27 mouse cellular contexts compared by ENCODE assay signal in the genomic region with DNA sequence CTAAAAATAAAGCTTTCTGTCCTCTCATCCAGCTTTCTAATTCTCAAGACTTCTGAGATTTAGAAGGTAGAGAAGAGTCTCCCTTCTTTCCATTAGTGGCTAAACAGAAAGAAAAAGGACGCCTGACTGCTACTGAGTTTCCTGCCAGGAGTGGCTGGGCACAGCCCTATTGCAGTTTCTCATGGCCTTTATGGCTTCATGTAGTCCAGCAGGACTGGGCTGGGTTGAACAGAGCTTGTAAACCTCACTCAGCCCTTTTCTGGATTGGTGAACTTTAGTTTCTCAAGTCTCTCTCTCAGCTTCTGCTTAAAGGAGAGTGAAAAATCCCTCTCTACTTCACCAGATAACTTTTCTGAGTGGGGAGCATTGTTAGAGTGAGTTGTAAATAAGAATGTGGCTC. TPM values are rescaled to one million over a fixed set of nuclear protein-coding genes. Genes with fewer than 3 reads are reported as not detected.
DNase-seq lines count a peak whose midpoint lies in the region; ATAC-seq and TF ChIP-seq lines count a peak whose summit lies in the region.
"Had no signal": no experiment of that assay in that cellular context is flagged by ENCODE, and none has a peak within 500 bp of the region (broad histone marks: within the 10 kb centered on the region; RNA-seq: fewer than 3 reads in every experiment).

No protein-coding gene starts in this region.

- H3K27me3 ChIP-seq in intestine, embryonic 15.5 days (replicated peaks), result no peaks in the 10 kb centered on the region
- no peaks in the 10 kb centered on the region for H3K27me3 ChIP-seq in intestine, postnatal 0 days (replicated peaks; ENCODE audit: control insufficient read depth, insufficient read depth, low read length)
- H3K27me3 ChIP-seq in small intestine, adult 2 months (ENCODE audit: control insufficient read depth, insufficient read depth, low read length), result no peaks in the 10 kb centered on the region
- H3K27me3 ChIP-seq: CH12.LX; embryonic facial prominence, embryonic 13.5 days; embryonic facial prominence, embryonic 15.5 days; forebrain, embryonic 12.5 days; Patski had no signal

- WGBS in intestine, embryonic 15.5 days, result 70% methylated on average over 1 of the region's 1 CpGs
- WGBS in intestine, postnatal 0 days, result 32% methylated on average over 1 of the region's 1 CpGs
- 36% methylated on average over 1 of the region's 1 CpGs for WGBS in small intestine, adult 2 months

- no peak overlapping the region for H3K4me2 ChIP-seq in intestine, embryonic 15.5 days (replicated peaks)
- no peak overlapping the region for H3K4me2 ChIP-seq in intestine, postnatal 0 days (replicated peaks; ENCODE audit: low read depth)
- H3K4me2 ChIP-seq: embryonic facial prominence, embryonic 13.5 days; embryonic facial prominence, embryonic 15.5 days; forebrain, embryonic 12.5 days had no signal

- no peak for DNase-seq in left cerebral cortex, adult 11 months (ENCODE audit: low spot score)
- DNase-seq: adrenal gland, adult 8-10 months; adrenal gland, postnatal 14 days; adrenal gland, postnatal 36 days; B cell, adult 2 months; cerebellum, adult 11-12 months; cerebellum, adult 2 months; cerebellum, adult 9-10 months; cerebellum, postnatal 10 days; cerebellum, postnatal 25 days; embryo, embryonic 11 days had no signal

- no peaks in the 10 kb centered on the region for H3K9me3 ChIP-seq in intestine, embryonic 15.5 days
- H3K9me3 ChIP-seq in intestine, postnatal 0 days (ENCODE audit: control insufficient read depth), result no peaks in the 10 kb centered on the region
- H3K9me3 ChIP-seq: embryonic facial prominence, embryonic 13.5 days; embryonic facial prominence, embryonic 15.5 days; forebrain, embryonic 10.5 days; forebrain, embryonic 12.5 days; G1E had no signal

- ATAC-seq in intestine, embryonic 15.5 days, result peak; percentile 49; the same call in 1 of the 2 replicates
- peak; percentile 58; the same call in 1 of the 2 replicates for ATAC-seq in intestine, postnatal 0 days
- ATAC-seq in megakaryocyte, adult 5-6 weeks (ENCODE audit: poor library complexity, severe bottlenecking), result no peak
- ATAC-seq: activated CD4-positive, CD25-positive, alpha-beta regulatory T cell, adult 4 months; CD4-positive, CD25-positive, alpha-beta regulatory T cell, adult 4 months; forebrain, embryonic 14.5 days; forebrain, embryonic 16.5 days; Patski had no signal

- H3K9ac ChIP-seq in intestine, embryonic 15.5 days, result no peak overlapping the region
- no peak overlapping the region for H3K9ac ChIP-seq in intestine, postnatal 0 days (ENCODE audit: low read depth, low read length)
- H3K9ac ChIP-seq: embryonic facial prominence, embryonic 13.5 days; embryonic facial prominence, embryonic 15.5 days; forebrain, embryonic 12.5 days had no signal

- TF ChIP-seq CTCF in intestine, postnatal 0 days (IDR thresholded peaks at IDR 0.05; ENCODE audit: low read depth), result no peak
- no peak for TF ChIP-seq CTCF in small intestine, adult 2 months (IDR thresholded peaks at IDR 0.05; ENCODE audit: extremely low read depth, insufficient read length, insufficient replicate concordance, low read depth, low read length)

- no peaks in the 10 kb centered on the region; the same call in 1 of the 2 replicates for H3K36me3 ChIP-seq in intestine, embryonic 15.5 days
- peaks cover 9% of the 10 kb centered on the region for H3K36me3 ChIP-seq in intestine, postnatal 0 days (ENCODE audit: control insufficient read depth, insufficient read depth)
- H3K36me3 ChIP-seq in small intestine, adult 2 months (ENCODE audit: control insufficient read depth, insufficient read depth, low read length), result peaks cover 3% of the 10 kb centered on the region; the same call in 1 of the 2 replicates

- no peak overlapping the region for H3K4me3 ChIP-seq in intestine, embryonic 15.5 days (replicated peaks)
- no peak overlapping the region for H3K4me3 ChIP-seq in intestine, postnatal 0 days (ENCODE audit: low read depth, low read length)
- H3K4me3 ChIP-seq in small intestine, adult 2 months (ENCODE audit: low read depth, low read length), result no peak overlapping the region
- H3K4me3 ChIP-seq: embryonic facial prominence, embryonic 13.5 days; embryonic facial prominence, embryonic 15.5 days; erythroblast, embryonic 14.5 days; forebrain, embryonic 10.5 days; forebrain, embryonic 12.5 days had no signal

- TF ChIP-seq POLR2A in small intestine, adult 2 months (IDR thresholded peaks at IDR 0.05; ENCODE audit: low read depth, low read length), result no peak; the same call in 1 of the 2 replicates

- H3K4me1 ChIP-seq in intestine, embryonic 15.5 days (replicated peaks), result no peaks in the 10 kb centered on the region
- H3K4me1 ChIP-seq in intestine, postnatal 0 days (replicated peaks; ENCODE audit: control insufficient read depth, insufficient read depth, low read length), result 0 out of 2 replicates have a peak, but pooled peaks cover 3% of the 10 kb centered on the region
- peaks cover 11% of the 10 kb centered on the region; the same call in 1 of the 2 replicates for H3K4me1 ChIP-seq in small intestine, adult 2 months (ENCODE audit: control insufficient read depth, insufficient read depth, insufficient read length, low read length)
- H3K4me1 ChIP-seq: embryonic facial prominence, embryonic 13.5 days; embryonic facial prominence, embryonic 15.5 days; forebrain, embryonic 10.5 days; forebrain, embryonic 12.5 days had no signal

- peak overlapping the region; percentile 24; the same call in 1 of the 2 replicates for H3K27ac ChIP-seq in intestine, embryonic 15.5 days
- peak overlapping the region; percentile 83 for H3K27ac ChIP-seq in intestine, postnatal 0 days (ENCODE audit: low read depth, low read length)
- H3K27ac ChIP-seq in small intestine, adult 2 months (ENCODE audit: insufficient read depth, low read depth, low read length), result peak overlapping the region; percentile 99
- H3K27ac ChIP-seq: embryonic facial prominence, embryonic 13.5 days; embryonic facial prominence, embryonic 15.5 days; forebrain, embryonic 10.5 days; forebrain, embryonic 12.5 days had no signal

RNA-seq across cellular contexts. Expression of gene Atpaf2, which starts 8.2 kb away (rescaled TPM):
- 57.6 and 62.7 TPM in 2 replicates for polyA plus RNA-seq in intestine, embryonic 15.5 days (2015; fragmentation: Nextera tagmentation; extraction: Ambion mirVana)
- 60.3 and 70.4 TPM in 2 replicates for polyA plus RNA-seq in intestine, postnatal 0 days (2015; fragmentation: Nextera tagmentation; extraction: Ambion mirVana)
- polyA plus RNA-seq in small intestine, adult 2 months (2012; rRNA removed), result 11.4 and 29.7 TPM in 2 replicates
- 10.1 and 15.6 TPM in 2 replicates for total RNA-seq in megakaryocyte, adult 5-6 weeks (2015)
- 38.2 and 43.3 TPM in 2 replicates for total RNA-seq in megakaryocyte, adult 5-6 weeks (2017)

RNA-seq across cellular contexts. Expression of gene Gid4, which starts 9.5 kb away (rescaled TPM):
- 24.5 and 24.6 TPM in 2 replicates for polyA plus RNA-seq in intestine, embryonic 15.5 days (2015; fragmentation: Nextera tagmentation; extraction: Ambion mirVana)
- polyA plus RNA-seq in intestine, postnatal 0 days (2015; fragmentation: Nextera tagmentation; extraction: Ambion mirVana), result 11.3 and 12.2 TPM in 2 replicates
- polyA plus RNA-seq in small intestine, adult 2 months (2012; rRNA removed), result 7.6 and 13.8 TPM in 2 replicates
- total RNA-seq in megakaryocyte, adult 5-6 weeks (2015), result 9.0 and 11.7 TPM in 2 replicates
- total RNA-seq in megakaryocyte, adult 5-6 weeks (2017), result 9.9 and 12.3 TPM in 2 replicates

RNA-seq across cellular contexts. Expression of gene Drg2, which starts 28.0 kb away (rescaled TPM):
- 96.7 and 101 TPM in 2 replicates for polyA plus RNA-seq in intestine, embryonic 15.5 days (2015; fragmentation: Nextera tagmentation; extraction: Ambion mirVana)
- polyA plus RNA-seq in intestine, postnatal 0 days (2015; fragmentation: Nextera tagmentation; extraction: Ambion mirVana), result 40.9 and 41.7 TPM in 2 replicates
- 18.0 and 31.5 TPM in 2 replicates for polyA plus RNA-seq in small intestine, adult 2 months (2012; rRNA removed)
- total RNA-seq in megakaryocyte, adult 5-6 weeks (2015), result 19.5 and 21.5 TPM in 2 replicates
- 35.4 and 47.0 TPM in 2 replicates for total RNA-seq in megakaryocyte, adult 5-6 weeks (2017)

RNA-seq across cellular contexts. Expression of gene Myo15, which starts 42.7 kb away (rescaled TPM):
- 0.18 and 0.19 TPM in 2 replicates for polyA plus RNA-seq in intestine, embryonic 15.5 days (2015; fragmentation: Nextera tagmentation; extraction: Ambion mirVana)
- 0.03 and 0.05 TPM in 2 replicates for polyA plus RNA-seq in intestine, postnatal 0 days (2015; fragmentation: Nextera tagmentation; extraction: Ambion mirVana)
- 0.04 and 0.05 TPM in 2 replicates for polyA plus RNA-seq in small intestine, adult 2 months (2012; rRNA removed)
- 0.07 TPM in 1 of 2 replicates, not detected in the other for total RNA-seq in megakaryocyte, adult 5-6 weeks (2015)
- total RNA-seq in megakaryocyte, adult 5-6 weeks (2017), result 0.07 and 0.69 TPM in 2 replicates
- polyA plus RNA-seq: CD4-positive, CD25-positive, alpha-beta regulatory T cell, adult 4 months had no signal

Comparison
In these comparisons a context has a peak if more than half of its experiments do, and no peak if none do; other contexts are left out.
1. H3K27ac ChIP-seq: peak in every context shown above with its lines; median percentile 99 in small intestine, adult 2 months; 83 in intestine, postnatal 0 days; 24 in intestine, embryonic 15.5 days.